Mouse (Mus musculus): ENCODE measurements at regions not wholly inside any gene's neighbourhood (a gene's known extent, or its start where the extent isn't known, plus 50 kb on each side); places are given as distances from the start of the nearest gene placed in this dataset.

GRCm38 (mm10) chr16:29913357-29914010, 150.7 kb upstream of the Hes1 start:
- no peak for TF ChIP-seq CTCF (IDR thresholded peaks at IDR 0.05; ENCODE audit: insufficient read depth, low read depth, low read length)
- TF ChIP-seq POLR2A (IDR thresholded peaks at IDR 0.05; ENCODE audit: insufficient read depth, low read depth, low read length) = no peak
